Mouse (Mus musculus) olfactory bulb, adult 2 months (tissue): ENCODE data around the gene Fxyd4. TPM values are rescaled to one million over a fixed set of nuclear protein-coding genes. Genes with fewer than 3 reads are reported as not detected.

ENCODE experiments used
- H3K27ac ChIP-seq: fragments of 200-500 bp; 2 replicates; pipeline ENCODE4 v1.5.1; 2012; ENCODE audit warnings: low read depth, low read length; ENCODE audit not compliant: insufficient read depth
- H3K4me1 ChIP-seq: fragments of 200-500 bp; 2 replicates; pipeline ENCODE4 v1.6.1; 2012; ENCODE audit warnings: low read length; ENCODE audit not compliant: control insufficient read depth, insufficient read depth
- H3K4me3 ChIP-seq: fragments of 200-500 bp; 2 replicates; pipeline ENCODE4 v1.5.1; 2012; ENCODE audit warnings: mild to moderate bottlenecking, low read depth, low read length, moderate library complexity; ENCODE audit not compliant: insufficient read depth
- CTCF ChIP-seq: fragments of 200-500 bp; IDR thresholded peaks from 2 replicates; pipeline ENCODE4 v1.5.1; 2012; ENCODE audit warnings: low read depth, mild to moderate bottlenecking, low read length, moderate library complexity; ENCODE audit not compliant: insufficient read depth
- POLR2A ChIP-seq: fragments of 200-500 bp; IDR thresholded peaks from 2 replicates; pipeline ENCODE4 v1.6.1; 2012; ENCODE audit warnings: mild to moderate bottlenecking, low read depth, low read length, moderate library complexity; ENCODE audit not compliant: insufficient read depth
- WGBS: fragments of 180-500 bp; shearing (Covaris S2); methylation state at CpG from one replicate; pipeline ENCODE4 v1.1.7; 2018; 5-methylcytosine and 5-hydroxymethylcytosine counted together
- polyA plus RNA-seq: library from polyadenylated mRNA; stranded (reverse); fragments of >200 nt; gene quantifications from 2 replicates; pipeline ENCODE4 v1.2.4, GENCODE M21; 2012; ENCODE audit warnings: low replicate concordance; ENCODE audit not compliant: missing spikeins, insufficient read depth, insufficient read length

Gene Fxyd4
- polyA plus RNA-seq, 1 experiment = not detected

GRCm38 (mm10) chr6:117900126-117901080 lies 37.1 kb downstream of the Fxyd4 start, which contains the start of gene Hnrnpf:
Gene Hnrnpf (plus strand): TSS chr6:117900324.
- 65% methylated on average over 17 of the region's 17 CpGs for WGBS
- peak within 1 kb of the TSS; percentile 87 for H3K27ac ChIP-seq
- H3K4me3 ChIP-seq = no peak within 1 kb of the TSS
- TF ChIP-seq POLR2A (no peak), CTCF (no peak)
- H3K4me1 ChIP-seq = peaks cover 9% of the 10 kb centered on the region

DNA sequence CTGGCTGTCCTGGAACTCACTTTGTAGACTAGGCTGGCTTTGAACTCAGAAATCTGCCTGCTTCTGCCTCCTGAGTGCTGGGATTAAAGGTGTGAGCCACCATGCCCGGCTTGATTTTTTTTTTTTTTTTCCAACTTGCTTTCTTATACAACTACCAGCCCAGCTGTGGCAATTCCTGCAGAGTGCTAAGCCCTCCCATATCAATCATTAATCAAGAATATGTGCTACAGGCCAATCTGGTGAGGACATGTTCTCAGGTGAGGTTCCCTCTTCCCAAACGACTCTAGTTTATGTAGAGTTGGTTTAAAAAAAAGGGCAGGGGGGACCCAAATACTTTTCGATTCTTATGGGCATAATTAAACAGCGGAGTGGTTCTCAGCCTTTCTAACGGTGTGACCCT lies 39.7 kb downstream of the Fxyd4 start:
- TF ChIP-seq POLR2A = no peak
- no peak for TF ChIP-seq CTCF
- Histone ChIP-seq H3K4me1 (peaks cover 9% of the 10 kb centered on the region), H3K27ac (no peak overlapping the region), H3K4me3 (no peak overlapping the region)
- WGBS = 84% methylated on average over 5 of the region's 5 CpGs

- H3K4me1 ChIP-seq = peaks cover 2% of the 10 kb centered on the region; the same call in 1 of the 2 replicates
- H3K4me3 ChIP-seq = no peak overlapping the region
- 94% methylated on average over 2 of the region's 2 CpGs for WGBS
- TF ChIP-seq POLR2A (no peak), CTCF (no peak)
- H3K27ac ChIP-seq = no peak overlapping the region
Measured at GRCm38 (mm10) chr6:117893435-117893834, 44.1 kb downstream of the Fxyd4 start.

GRCm38 (mm10) chr6:117892386-117892785 lies 45.1 kb downstream of the Fxyd4 start:
- Histone ChIP-seq H3K27ac (no peak overlapping the region), H3K4me3 (no peak overlapping the region), H3K4me1 (peaks cover 4% of the 10 kb centered on the region; the same call in 1 of the 2 replicates)
- WGBS = 78% methylated on average over 3 of the region's 3 CpGs
- no peak for TF ChIP-seq CTCF
- no peak for TF ChIP-seq POLR2A

DNA sequence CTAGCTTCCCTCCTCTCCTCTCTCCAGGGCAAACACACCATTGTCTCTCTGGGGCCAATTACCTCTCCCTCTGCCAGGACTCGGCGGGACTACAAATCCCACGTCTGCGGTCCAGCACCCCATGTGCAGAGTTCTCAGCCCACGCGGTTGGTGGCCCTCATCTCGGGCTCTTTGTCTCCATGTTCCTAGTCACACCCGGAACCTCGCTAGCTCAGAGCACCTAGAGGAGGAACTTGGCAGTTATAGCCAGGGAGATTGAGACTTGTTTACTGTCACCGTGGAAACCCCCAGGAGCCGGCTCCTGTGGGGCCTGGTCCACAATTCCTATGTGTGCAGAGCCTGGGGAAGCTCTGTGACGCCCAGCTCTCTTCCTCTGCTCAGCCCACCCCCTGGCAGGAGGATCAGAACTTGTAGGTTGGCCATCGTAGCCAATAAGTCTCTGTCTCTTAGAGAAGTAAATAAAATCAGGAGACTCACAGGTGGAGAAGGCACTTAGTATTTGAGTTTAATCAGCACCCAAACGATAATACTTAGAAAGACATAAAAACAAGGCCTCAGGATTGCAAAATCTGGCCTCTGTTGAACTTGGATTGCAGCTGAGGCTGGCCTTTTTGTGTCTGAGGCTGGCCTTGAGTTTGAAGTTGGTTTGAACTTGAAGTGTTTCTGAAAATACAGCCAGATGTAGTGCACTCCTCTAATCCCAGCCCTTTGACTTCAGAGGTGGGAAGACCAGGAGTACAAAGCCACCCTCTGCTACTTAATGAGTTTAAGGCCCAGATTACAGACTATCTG lies 45.9 kb downstream of the Fxyd4 start:
- TF ChIP-seq CTCF (no peak), POLR2A (no peak)
- no peak overlapping the region for H3K4me3 ChIP-seq
- 68% methylated on average over 14 of the region's 14 CpGs for WGBS

DNA sequence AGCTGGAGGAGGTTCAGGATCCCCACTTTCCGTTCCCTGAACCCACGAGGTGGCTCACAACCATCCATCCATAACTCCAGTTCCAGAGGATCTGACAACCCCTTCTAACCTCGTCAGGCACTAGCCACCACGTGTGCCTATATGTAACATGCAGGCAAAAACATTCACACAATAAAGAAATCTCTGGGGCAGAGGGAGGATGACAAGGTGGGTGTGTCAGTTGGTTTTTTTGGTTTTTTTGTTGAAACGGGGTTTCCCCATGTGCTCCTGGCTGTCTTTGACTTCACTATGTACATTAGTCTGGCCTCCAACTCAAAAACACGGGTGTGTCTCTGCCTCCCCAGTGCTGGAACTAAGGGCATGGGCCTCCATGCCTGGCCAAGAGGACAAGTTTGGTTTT lies 47.2 kb downstream of the Fxyd4 start:
- no peak overlapping the region for H3K27ac ChIP-seq
- H3K4me1 ChIP-seq = peaks cover 4% of the 10 kb centered on the region; the same call in 1 of the 2 replicates
- WGBS = 92% methylated on average over 6 of the region's 6 CpGs
- no peak overlapping the region for H3K4me3 ChIP-seq
- TF ChIP-seq POLR2A (no peak), CTCF (no peak)

More for the DNA sequence above, 45.9 kb downstream of the Fxyd4 start:
- Histone ChIP-seq H3K4me1 (peaks cover 4% of the 10 kb centered on the region; the same call in 1 of the 2 replicates), H3K27ac (no peak overlapping the region)

- Histone ChIP-seq H3K27ac (no peak overlapping the region), H3K4me3 (no peak overlapping the region), H3K4me1 (peaks cover 4% of the 10 kb centered on the region; the same call in 1 of the 2 replicates)
- WGBS = 70% methylated on average over 2 of the region's 2 CpGs
- no peak for TF ChIP-seq CTCF
- no peak for TF ChIP-seq POLR2A
Measured at GRCm38 (mm10) chr6:117888642-117889096, 48.8 kb downstream of the Fxyd4 start.

- TF ChIP-seq POLR2A (no peak), CTCF (no peak)
- H3K4me1 ChIP-seq = peaks cover 4% of the 10 kb centered on the region; the same call in 1 of the 2 replicates
- no peak overlapping the region for H3K4me3 ChIP-seq
- WGBS = 76% methylated on average over 1 of the region's 1 CpGs
- H3K27ac ChIP-seq = no peak overlapping the region
Measured at GRCm38 (mm10) chr6:117888032-117888431, 49.5 kb downstream of the Fxyd4 start.

GRCm38 (mm10) chr6:117885943-117886342 lies 51.5 kb downstream of the Fxyd4 start:
- WGBS = 89% methylated on average over 2 of the region's 2 CpGs
- no peak overlapping the region for H3K4me3 ChIP-seq
- peaks cover 4% of the 10 kb centered on the region; the same call in 1 of the 2 replicates for H3K4me1 ChIP-seq
- H3K27ac ChIP-seq = no peak overlapping the region
- TF ChIP-seq CTCF (no peak), POLR2A (no peak)

Other genes with a start within 250 kb of the Fxyd4 start
- gene Zfp637, start 96.5 kb downstream of the Fxyd4 start, polyA plus RNA-seq = not detected in 2 replicates
- gene Zfp239, start 75.6 kb downstream of the Fxyd4 start, polyA plus RNA-seq = not detected in 2 replicates
- gene Hnrnpf, start 37.4 kb downstream of the Fxyd4 start, polyA plus RNA-seq = 271 and 502 TPM in 2 replicates
- gene Rasgef1a, start 73.7 kb upstream of the Fxyd4 start, polyA plus RNA-seq = not detected in 2 replicates
- not detected in 2 replicates for gene Csgalnact2, start 201.4 kb upstream of the Fxyd4 start, polyA plus RNA-seq